In genomic region chr19:4569356-4570236, GRCm38 (mm10) we compare ENCODE assay signal across 13 mouse cellular contexts. TPM values are rescaled to one million over a fixed set of nuclear protein-coding genes. Genes with fewer than 3 reads are reported as not detected.
A peak's percentile ranks its signal among the peaks of the same experiment; 100 is the strongest.
DNase-seq lines count a peak whose midpoint lies in the region; ATAC-seq and TF ChIP-seq lines count a peak whose summit lies in the region.
"Had no signal": no experiment of that assay in that cellular context is flagged by ENCODE, and none has a peak within 500 bp of the region (broad histone marks: within the 10 kb centered on the region; RNA-seq: fewer than 3 reads in every experiment).

No protein-coding gene starts in this region.

- H3K4me1 ChIP-seq in hindbrain, postnatal 0 days (ENCODE audit: insufficient read depth, low read length) = no peaks in the 10 kb centered on the region
- no peaks in the 10 kb centered on the region for H3K4me1 ChIP-seq in hindbrain, embryonic 16.5 days (ENCODE audit: control insufficient read depth, insufficient read depth, low read depth, low read length)
- H3K4me1 ChIP-seq in bone marrow, adult 2 months (ENCODE audit: control insufficient read depth, insufficient read depth, low read length) = 0 out of 2 replicates have a peak, but pooled peaks cover 1% of the 10 kb centered on the region
- no peaks in the 10 kb centered on the region for H3K4me1 ChIP-seq in lung, embryonic 15.5 days
- H3K4me1 ChIP-seq: embryonic facial prominence, embryonic 15.5 days had no signal

- intact Hi-C loops in gastrocnemius, postnatal 36 days (cut with DNase I) = no loop called here

- WGBS in hindbrain, postnatal 0 days = 68% methylated on average over 17 of the region's 17 CpGs
- 80% methylated on average over 17 of the region's 17 CpGs for WGBS in hindbrain, embryonic 16.5 days
- WGBS in bone marrow, adult 2 months = 80% methylated on average over 17 of the region's 17 CpGs
- 58% methylated on average over 17 of the region's 17 CpGs for WGBS in lung, embryonic 15.5 days

- no peak overlapping the region for H3K4me2 ChIP-seq in hindbrain, postnatal 0 days (ENCODE audit: low read depth, low read length)
- H3K4me2 ChIP-seq in hindbrain, embryonic 16.5 days (ENCODE audit: low read length) = no peak overlapping the region
- H3K4me2 ChIP-seq in lung, embryonic 15.5 days = no peak overlapping the region
- H3K4me2 ChIP-seq: embryonic facial prominence, embryonic 15.5 days had no signal

- TF ChIP-seq CTCF in hindbrain, postnatal 0 days (IDR thresholded peaks at IDR 0.05; ENCODE audit: low read depth) = no peak
- no peak for TF ChIP-seq CTCF in bone marrow, adult 2 months (IDR thresholded peaks at IDR 0.05; ENCODE audit: control insufficient read depth, insufficient read depth, low read length)

- 0 out of 2 replicates have a peak overlapping the region, but pooled peaks have one; percentile 20 for H3K27ac ChIP-seq in hindbrain, postnatal 0 days
- no peak overlapping the region for H3K27ac ChIP-seq in hindbrain, embryonic 16.5 days (ENCODE audit: low read depth, low read length)
- H3K27ac ChIP-seq in bone marrow, adult 2 months (ENCODE audit: control insufficient read depth, insufficient read depth, low read depth, low read length, poor library complexity) = peak overlapping the region; percentile 23; the same call in 1 of the 2 replicates
- peak overlapping the region; percentile 36 for H3K27ac ChIP-seq in lung, embryonic 15.5 days
- H3K27ac ChIP-seq: embryonic facial prominence, embryonic 15.5 days; macrophage had no signal

- H3K4me3 ChIP-seq in hindbrain, postnatal 0 days (ENCODE audit: low read length) = no peak overlapping the region
- H3K4me3 ChIP-seq in hindbrain, embryonic 16.5 days (ENCODE audit: low read length) = no peak overlapping the region
- H3K4me3 ChIP-seq in bone marrow, adult 2 months (replicated peaks; ENCODE audit: control insufficient read depth, low read depth, low read length) = no peak overlapping the region
- no peak overlapping the region for H3K4me3 ChIP-seq in lung, embryonic 15.5 days
- H3K4me3 ChIP-seq: embryonic facial prominence, embryonic 15.5 days had no signal

- peak; percentile 30 for DNase-seq in hindbrain, postnatal 0 days (ENCODE audit: low spot score)
- peak; percentile 19 for DNase-seq in ES-CJ7 (ENCODE audit: low read depth, low spot score)
- DNase-seq in right cerebral cortex, postnatal 36 days (ENCODE audit: low spot score in 2 of 2) = no peak
- no peak for DNase-seq in gastrocnemius, postnatal 36 days
- DNase-seq: adrenal gland, postnatal 25 days; cerebellum, adult 9-10 months; heart, postnatal 14 days; thymus, postnatal 36 days had no signal

- peak; percentile 49; the same call in 1 of the 2 replicates for ATAC-seq in hindbrain, postnatal 0 days
- ATAC-seq in hindbrain, embryonic 16.5 days = no peak
- peak; percentile 49; the same call in 1 of the 2 replicates for ATAC-seq in lung, embryonic 15.5 days (ENCODE audit: borderline replicate concordance, extremely low read depth, low FRiP score, low TSS enrichment)

- no peaks in the 10 kb centered on the region for H3K36me3 ChIP-seq in hindbrain, postnatal 0 days (ENCODE audit: insufficient read depth, low read length)
- no peaks in the 10 kb centered on the region for H3K36me3 ChIP-seq in hindbrain, embryonic 16.5 days (ENCODE audit: control insufficient read depth, insufficient read depth, low read length)
- no peaks in the 10 kb centered on the region for H3K36me3 ChIP-seq in lung, embryonic 15.5 days
- H3K36me3 ChIP-seq: embryonic facial prominence, embryonic 15.5 days had no signal

- H3K27me3 ChIP-seq in hindbrain, postnatal 0 days (ENCODE audit: insufficient read depth, low read length) = no peaks in the 10 kb centered on the region
- H3K27me3 ChIP-seq in hindbrain, embryonic 16.5 days (replicated peaks; ENCODE audit: control insufficient read depth, insufficient read depth, low read length) = no peaks in the 10 kb centered on the region
- no peaks in the 10 kb centered on the region for H3K27me3 ChIP-seq in lung, embryonic 15.5 days
- H3K27me3 ChIP-seq: embryonic facial prominence, embryonic 15.5 days had no signal

- no peak for TF ChIP-seq POLR2A in bone marrow, adult 2 months (IDR thresholded peaks at IDR 0.05; ENCODE audit: borderline replicate concordance, control insufficient read depth, low read depth, low read length)

- no peaks in the 10 kb centered on the region for H3K9me3 ChIP-seq in hindbrain, postnatal 0 days (ENCODE audit: low read length)
- no peaks in the 10 kb centered on the region for H3K9me3 ChIP-seq in hindbrain, embryonic 16.5 days (ENCODE audit: control insufficient read depth, low read length)
- H3K9me3 ChIP-seq in lung, embryonic 15.5 days = no peaks in the 10 kb centered on the region
- H3K9me3 ChIP-seq: embryonic facial prominence, embryonic 15.5 days had no signal

- H3K9ac ChIP-seq in hindbrain, postnatal 0 days (replicated peaks; ENCODE audit: low read length) = no peak overlapping the region
- no peak overlapping the region for H3K9ac ChIP-seq in hindbrain, embryonic 16.5 days (ENCODE audit: low read depth, low read length)
- no peak overlapping the region for H3K9ac ChIP-seq in lung, embryonic 15.5 days
- H3K9ac ChIP-seq: embryonic facial prominence, embryonic 15.5 days had no signal

RNA-seq across cellular contexts. Expression of gene Lrfn4, which starts 45.9 kb away (rescaled TPM):
- 172 and 178 TPM in 2 replicates for total RNA-seq in hindbrain, postnatal 0 days (2014; rRNA removed)
- 14.1 and 15.6 TPM in 2 replicates for polyA plus RNA-seq in hindbrain, postnatal 0 days (2015; fragmentation: Nextera tagmentation; extraction: Ambion mirVana)
- polyA plus RNA-seq in hindbrain, embryonic 16.5 days (2015; fragmentation: Nextera tagmentation; extraction: Ambion mirVana) = 8.0 and 10.5 TPM in 2 replicates
- 1.2 and 2.7 TPM in 2 replicates for polyA plus RNA-seq in bone marrow, adult 2 months (2011; ENCODE audit: insufficient read depth, insufficient read length, low replicate concordance, missing spikeins)
- 6.5 and 6.8 TPM in 2 replicates for polyA plus RNA-seq in lung, embryonic 15.5 days (2015; fragmentation: Nextera tagmentation; extraction: Ambion mirVana)
- 1 to 10 TPM; 1.1 to 1.8 TPM for total RNA-seq in gastrocnemius, postnatal 36 days (2021)

RNA-seq across cellular contexts. Expression of gene Rce1, which starts 55.8 kb away (rescaled TPM):
- total RNA-seq in hindbrain, postnatal 0 days (2014; rRNA removed) = 59.6 and 77.1 TPM in 2 replicates
- 47.6 and 48.9 TPM in 2 replicates for polyA plus RNA-seq in hindbrain, postnatal 0 days (2015; fragmentation: Nextera tagmentation; extraction: Ambion mirVana)
- 51.8 and 54.8 TPM in 2 replicates for polyA plus RNA-seq in hindbrain, embryonic 16.5 days (2015; fragmentation: Nextera tagmentation; extraction: Ambion mirVana)
- 18.8 and 26.2 TPM in 2 replicates for polyA plus RNA-seq in bone marrow, adult 2 months (2011; ENCODE audit: insufficient read depth, insufficient read length, low replicate concordance, missing spikeins)
- polyA plus RNA-seq in lung, embryonic 15.5 days (2015; fragmentation: Nextera tagmentation; extraction: Ambion mirVana) = 73.5 and 74.4 TPM in 2 replicates
- 1 to 10 TPM; 4.6 to 5.7 TPM for total RNA-seq in gastrocnemius, postnatal 36 days (2021)

RNA-seq across cellular contexts. Expression of gene Pcx, which starts 59.3 kb away (rescaled TPM):
- total RNA-seq in hindbrain, postnatal 0 days (2014; rRNA removed) = 82.6 and 84.0 TPM in 2 replicates
- polyA plus RNA-seq in hindbrain, postnatal 0 days (2015; fragmentation: Nextera tagmentation; extraction: Ambion mirVana) = 50.5 and 53.6 TPM in 2 replicates
- polyA plus RNA-seq in hindbrain, embryonic 16.5 days (2015; fragmentation: Nextera tagmentation; extraction: Ambion mirVana) = 52.5 and 53.2 TPM in 2 replicates
- polyA plus RNA-seq in bone marrow, adult 2 months (2011; ENCODE audit: insufficient read depth, insufficient read length, low replicate concordance, missing spikeins) = 6.6 and 8.7 TPM in 2 replicates
- 17.7 and 18.5 TPM in 2 replicates for polyA plus RNA-seq in lung, embryonic 15.5 days (2015; fragmentation: Nextera tagmentation; extraction: Ambion mirVana)
- 10 to 100 TPM; 62.5 to 63.4 TPM for total RNA-seq in gastrocnemius, postnatal 36 days (2021)

Comparison
In these comparisons a context has a peak if more than half of its experiments do, and no peak if none do; other contexts are left out.
1. DNase-seq: peak in hindbrain, postnatal 0 days (single experiment) and ES-CJ7 (single experiment); none in right cerebral cortex, postnatal 36 days (0 of 2) and gastrocnemius, postnatal 36 days (0 of 2).